Mouse (Mus musculus): ENCODE measurements around the gene Ppp4r2.
A peak's percentile ranks its signal among the peaks of the same experiment; 100 is the strongest.

The Ppp4r2 gene

DNA sequence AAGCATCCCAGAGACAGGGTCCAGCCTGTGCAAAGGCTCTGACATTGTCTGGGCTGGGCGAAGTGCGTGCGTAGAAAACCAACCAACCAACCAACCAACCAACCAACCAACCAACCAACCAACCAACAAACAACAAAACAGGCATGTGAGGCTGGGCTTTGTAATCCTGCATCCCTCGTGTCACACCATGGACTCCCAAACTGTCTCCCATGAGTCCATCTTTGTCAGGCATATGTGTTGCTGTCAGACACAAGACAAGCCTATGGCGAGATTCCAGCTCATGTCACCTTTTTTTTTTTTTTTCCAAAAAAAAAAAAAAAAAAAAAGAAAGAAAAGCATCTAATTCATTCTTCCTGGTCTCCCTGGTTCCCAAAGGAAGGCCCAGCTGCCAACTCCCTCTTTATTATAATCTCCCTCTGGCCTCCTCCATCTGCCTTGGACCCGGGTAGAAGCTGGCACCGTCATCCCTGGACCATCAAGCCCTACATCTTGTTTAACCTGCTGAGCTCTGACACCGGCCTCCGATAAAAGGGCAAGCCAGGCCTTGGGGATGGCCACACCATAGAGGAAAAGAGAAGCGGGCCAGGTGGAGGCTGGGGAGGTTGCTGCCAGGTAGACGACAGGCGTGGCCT, 51.3 kb downstream of the Ppp4r2 start:
- no peak for DNase-seq (ENCODE audit: low spot score)

DNA sequence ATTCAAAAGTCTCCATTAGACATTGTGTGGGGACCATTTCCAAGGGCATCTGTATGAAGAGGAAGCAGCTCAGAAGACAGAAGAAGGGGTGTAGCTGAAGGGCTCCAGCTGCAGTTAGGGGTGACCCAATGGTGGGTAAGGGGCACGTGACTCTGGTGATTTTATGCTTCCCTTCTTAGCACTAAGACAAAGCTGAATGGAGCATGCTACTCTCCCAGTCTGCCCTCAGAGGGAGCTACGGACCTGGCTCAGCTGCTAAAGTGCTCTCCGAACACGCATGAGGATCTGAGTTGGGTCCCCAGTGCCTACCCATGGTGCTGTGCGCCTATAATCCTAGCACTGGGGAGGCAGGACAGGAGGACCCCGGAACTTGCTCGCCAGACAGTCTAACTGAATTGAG, 52.0 kb downstream of the Ppp4r2 start:
- no peak for DNase-seq (ENCODE audit: low spot score)

DNA sequence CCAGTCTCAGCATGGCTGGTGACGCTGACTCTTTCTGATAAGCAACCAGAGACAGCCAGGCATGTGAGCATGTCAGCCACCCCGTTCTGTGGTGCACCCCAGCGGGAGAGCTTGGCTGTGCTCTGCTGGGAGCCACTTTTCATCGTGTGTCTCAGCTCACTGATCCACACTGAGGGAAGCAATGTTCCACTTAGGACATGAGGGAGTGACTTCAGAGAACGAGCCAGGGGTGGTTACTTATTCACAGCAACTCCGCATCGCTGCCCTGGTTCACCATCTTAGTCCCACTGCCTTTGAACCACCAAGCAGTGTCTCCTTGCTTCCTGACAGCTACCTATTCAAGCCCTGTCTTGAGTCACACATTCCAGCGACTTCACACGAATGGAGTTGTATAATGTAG, 53.6 kb downstream of the Ppp4r2 start:
- no peak for DNase-seq (ENCODE audit: low spot score)

DNA sequence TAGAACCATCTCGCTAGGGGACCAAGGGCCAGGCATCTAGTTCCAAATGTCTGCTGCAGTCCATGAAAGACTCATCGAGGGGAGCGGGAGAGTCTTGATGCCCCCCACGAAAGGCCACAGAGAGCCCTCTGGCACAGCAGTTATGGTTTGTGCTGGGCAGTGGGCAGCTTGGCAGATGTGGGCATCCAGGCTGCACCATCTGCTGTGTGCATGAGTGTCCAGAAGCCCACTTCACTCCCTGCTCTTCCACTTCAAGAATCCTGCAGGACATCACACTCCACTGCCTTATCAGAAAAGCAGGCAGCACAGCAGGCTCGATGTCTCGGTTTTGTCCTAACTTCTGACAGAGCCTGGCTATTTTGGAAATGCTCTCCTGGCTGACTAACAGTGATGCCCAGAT, 55.9 kb downstream of the Ppp4r2 start:
- DNase-seq (ENCODE audit: low spot score) = no peak

DNA sequence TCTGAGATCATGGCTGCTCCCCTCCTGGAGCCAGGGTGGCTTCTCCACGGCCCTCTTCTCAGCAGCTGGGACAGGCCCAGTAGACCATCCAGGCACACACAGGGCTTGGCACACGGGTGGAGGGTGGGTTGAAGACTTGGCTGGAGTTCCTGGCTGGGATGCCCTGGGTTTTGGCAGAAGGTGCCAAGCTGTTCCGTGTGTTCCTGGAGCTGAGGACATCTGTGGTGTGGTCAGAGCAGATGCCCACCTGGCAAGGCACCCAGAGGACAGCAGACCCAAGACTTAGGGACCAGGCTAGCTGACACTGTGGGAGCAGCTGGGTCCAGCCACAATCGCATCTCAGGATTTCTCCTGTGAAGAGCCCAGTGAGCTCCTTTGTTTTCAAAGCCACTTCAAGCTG, 59.1 kb downstream of the Ppp4r2 start:
- no peak for DNase-seq (ENCODE audit: low spot score)

DNA sequence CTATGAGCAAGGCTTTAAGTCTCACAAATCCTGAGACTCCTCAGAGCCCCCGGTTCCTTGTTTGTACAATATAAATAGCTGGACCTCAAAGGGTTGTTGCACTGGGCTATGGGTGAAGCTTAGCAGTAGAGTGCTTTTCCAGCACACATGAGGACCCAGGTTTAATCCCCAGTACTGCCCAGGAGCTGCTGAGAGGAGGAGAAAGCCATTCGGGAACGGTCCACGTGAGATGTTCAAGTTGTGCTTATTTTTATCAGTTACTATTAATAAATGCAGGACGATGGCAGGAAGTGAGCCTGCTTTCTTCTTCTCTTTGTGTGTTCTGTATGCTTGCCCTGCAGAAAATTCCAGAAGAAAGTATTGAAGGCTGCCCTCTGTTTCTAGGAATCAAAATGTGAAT, 59.7 kb downstream of the Ppp4r2 start:
- no peak for DNase-seq (ENCODE audit: low spot score)

DNA sequence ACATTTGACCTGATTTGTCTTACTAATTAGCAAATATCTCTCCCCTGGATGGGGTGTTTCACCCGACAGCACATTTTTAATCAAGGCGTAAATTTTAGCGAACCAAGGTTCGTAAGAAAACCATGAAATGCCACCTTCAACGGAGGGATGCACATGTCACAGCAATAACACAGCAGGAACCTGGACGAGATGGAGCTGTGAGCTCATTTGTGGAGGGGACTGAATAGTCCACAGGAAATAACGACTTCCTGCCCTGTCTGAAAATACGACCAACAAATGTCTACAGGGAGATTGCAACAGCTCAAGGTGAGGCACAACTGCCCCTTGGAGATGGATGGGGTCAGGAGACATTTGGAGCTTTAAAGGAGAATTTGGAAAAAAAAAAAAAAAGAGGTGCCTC, 61.8 kb downstream of the Ppp4r2 start:
- DNase-seq (ENCODE audit: low spot score) = no peak

DNA sequence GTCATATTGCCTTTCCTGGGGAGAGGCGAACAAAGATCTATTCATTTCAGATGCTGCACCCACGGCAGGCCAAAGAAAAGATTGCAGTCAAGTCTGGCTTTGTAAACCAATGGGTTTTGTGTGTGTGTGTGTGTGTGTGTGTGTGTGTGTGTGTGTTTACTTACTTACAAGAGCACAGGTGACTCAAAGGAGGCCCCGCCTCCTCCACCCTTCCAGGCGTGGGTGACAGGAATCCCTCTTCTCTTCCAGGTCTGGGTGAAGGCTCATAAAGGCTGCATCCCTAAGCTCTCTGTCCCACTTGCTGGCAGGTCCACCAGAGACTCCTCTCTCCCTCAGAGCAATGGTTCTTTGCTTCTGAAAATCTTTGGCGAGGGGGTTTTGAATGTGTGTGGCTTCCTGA, 63.5 kb downstream of the Ppp4r2 start:
- no peak for DNase-seq (ENCODE audit: low spot score)

DNA sequence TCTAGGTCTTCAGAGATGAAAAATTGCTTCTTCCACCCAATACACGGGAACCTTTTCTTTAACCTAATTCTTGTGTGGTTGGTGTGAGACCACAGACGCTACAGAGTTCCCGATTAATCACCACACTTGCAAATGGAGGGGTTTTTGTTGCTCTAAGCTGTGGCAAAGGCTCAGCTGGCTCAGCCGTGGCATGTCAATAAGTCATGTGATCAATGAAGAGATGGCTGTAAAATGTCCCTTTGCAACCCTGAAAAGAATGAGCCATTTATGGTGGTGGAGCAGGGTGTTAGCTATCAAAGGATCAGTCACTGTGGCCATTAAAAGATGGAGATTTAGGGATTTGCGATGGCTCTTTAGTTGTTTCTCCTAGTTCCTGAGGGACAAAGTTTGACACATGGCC, 71.0 kb downstream of the Ppp4r2 start:
- peak; percentile 32 for DNase-seq (ENCODE audit: low spot score)

DNA sequence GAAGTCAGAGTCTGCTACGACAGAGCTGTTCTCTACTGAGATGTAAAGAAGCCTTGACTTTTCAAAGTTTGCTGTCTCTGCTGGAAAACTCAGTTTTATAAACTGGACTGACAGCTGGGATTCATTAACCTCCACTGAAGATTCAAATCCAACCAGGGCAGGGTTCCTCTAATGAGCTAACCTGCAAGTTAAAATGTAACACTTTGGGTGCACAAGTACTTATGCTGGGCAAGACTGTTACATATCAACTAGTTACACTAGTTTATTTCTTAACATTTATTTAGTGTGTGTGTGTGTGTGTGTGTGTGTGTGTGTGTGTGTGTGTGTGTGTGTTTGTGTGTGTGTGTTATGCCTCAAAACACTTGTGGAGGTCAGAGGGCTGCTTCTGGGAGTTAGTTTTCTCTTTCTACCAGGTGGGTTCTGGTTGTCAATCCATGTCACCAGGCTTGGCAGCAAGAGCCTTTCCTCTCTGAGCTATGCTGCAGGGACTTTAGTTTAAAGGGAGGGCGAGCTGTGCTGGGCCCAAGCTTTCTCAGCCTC, 76.8 kb downstream of the Ppp4r2 start:
- no peak for DNase-seq (ENCODE audit: low spot score)

Data from embryo, embryonic 10 days (tissue).